Mouse (Mus musculus): Measurements from ENCODE around the gene Aacs.

Aacs gene

DNA sequence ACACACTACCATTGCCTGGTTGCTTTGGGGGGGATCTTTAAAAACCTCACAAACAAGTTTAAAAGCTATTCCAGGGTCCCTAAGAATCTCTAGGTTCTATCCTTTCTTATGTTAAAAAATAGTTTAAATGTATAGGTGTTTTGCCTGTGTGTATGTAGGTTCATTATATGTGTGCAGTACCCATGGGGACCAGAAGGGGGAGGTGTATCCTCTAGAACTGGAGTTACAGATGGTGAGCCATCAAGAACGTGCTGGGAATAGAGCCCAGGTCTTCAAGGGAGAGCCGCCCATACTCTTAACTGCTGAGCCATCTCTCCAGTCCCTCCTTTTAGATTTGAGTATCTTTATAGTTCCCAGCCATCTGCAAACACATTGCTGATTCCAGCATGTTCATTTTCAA, 69.5 kb downstream of the Aacs start:
- no peak for DNase-seq

DNA sequence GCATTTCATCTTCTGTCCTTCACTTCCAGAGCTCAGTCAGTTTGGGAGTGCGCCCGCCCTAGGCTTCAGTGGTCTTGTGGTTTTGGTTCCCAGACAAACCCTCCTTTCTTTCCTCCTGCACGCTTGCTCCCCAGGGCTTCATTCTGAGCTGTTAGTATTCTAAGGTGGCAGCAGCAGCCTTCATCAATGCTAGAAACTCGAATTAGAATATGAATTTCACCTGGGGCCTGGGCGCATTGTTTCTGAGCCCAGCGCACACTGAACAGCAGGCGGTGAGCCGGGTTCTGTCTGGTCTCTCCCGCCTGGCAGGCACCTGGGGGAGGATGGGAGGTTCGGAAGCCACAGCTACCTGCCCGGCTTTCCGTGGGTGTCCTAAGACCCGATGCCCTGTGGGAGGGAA, 70.7 kb downstream of the Aacs start:
- DNase-seq, result no peak

DNA sequence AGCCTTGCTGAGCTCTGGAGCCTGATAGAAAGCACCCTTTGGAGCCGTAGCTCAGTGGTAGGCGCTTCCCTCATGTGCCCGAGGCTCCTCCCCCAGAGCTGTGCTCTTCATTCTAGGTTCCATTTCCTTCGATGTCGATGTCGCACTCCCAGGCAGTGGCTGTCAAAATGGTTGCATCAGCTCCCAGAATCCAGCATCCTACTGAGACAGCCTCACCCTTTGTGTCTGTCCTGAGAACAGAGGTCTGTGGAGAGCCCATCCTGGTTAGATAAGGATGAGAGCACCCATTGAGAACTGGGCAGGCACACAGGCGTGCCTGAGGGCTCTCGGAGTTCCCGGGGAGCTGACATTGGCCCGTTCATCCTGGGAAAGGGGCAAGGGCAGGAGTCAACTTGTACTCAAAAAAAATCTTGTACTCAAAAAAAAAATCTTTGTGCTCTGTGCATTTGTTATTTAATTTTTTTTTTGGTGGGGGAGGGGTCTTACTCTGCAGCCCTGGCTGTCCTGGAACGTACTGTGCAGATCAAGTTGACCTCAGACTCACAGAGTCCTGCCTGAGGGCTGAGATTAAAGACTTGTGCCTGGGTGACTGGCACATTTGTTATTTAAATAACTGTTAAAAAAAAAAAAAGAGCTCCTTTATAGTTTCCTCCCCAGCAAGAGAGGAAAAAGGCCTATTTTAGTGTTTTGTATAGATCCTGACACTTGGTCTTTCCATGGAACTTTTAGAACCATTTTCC, 74.3 kb downstream of the Aacs start:
- DNase-seq, result no peak

DNA sequence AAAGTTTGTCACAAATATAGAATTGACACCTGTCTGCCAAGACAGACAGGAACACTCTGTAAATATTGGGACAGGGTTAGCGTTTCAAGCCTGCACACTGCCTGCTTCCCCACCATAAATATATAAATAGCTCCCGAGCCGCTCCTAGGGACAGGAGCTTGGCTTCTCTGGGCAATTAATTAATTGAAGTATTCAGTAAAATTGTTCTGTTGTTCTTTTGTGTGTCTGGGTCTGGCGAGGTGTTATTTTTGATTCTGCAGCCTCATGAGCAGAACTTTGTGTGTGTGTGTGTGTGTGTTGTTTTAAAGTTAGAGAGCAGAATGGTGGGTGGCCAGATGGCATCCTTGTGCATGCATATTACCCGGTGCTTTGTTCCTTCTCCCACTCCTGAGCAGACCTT, 80.1 kb downstream of the Aacs start:
- no peak for DNase-seq

DNA sequence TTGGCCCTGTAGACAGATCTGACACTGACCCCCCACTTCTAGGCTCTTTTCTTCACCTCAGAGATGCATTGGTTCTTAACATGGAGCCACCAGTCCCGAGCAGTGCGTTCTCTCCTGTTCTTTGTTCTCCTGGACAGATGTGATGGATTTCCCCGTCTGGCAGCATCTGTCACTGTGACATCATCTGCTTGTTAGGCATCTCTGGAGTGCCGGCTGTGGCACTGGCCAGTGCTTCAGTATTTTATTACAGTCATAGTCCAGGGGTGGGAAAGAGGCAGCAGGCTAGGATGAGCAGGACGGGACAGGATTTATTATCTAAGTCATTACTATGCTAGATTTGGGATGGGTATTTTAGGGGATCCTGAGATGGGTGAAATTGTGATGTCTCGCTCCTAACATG, 87.9 kb downstream of the Aacs start:
- no peak for DNase-seq

DNA sequence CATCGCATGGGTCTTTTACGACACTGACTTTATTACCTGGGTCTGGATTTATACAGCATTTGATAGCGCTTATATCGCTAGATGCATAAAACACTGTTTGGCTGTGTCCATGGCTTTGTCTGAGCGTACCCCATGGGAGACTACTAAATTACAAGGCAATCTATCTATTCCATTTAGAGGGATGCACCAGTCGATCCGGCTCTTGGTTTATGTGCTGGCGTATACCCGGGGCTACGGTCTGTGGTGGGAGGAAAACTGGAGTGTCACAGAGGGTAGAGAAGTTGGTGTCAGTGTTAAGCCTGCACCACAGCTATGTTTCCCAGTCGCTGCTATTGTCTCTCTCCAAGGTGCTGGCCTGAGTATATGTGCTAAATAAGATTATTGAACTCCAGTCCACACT, 90.1 kb downstream of the Aacs start:
- DNase-seq, result no peak
